Mouse (Mus musculus) testis, adult 2 months (tissue): ENCODE measurements around the gene Suco.

Source experiments
- CTCF ChIP-seq: fragments of 200-500 bp; IDR thresholded peaks from 2 replicates; pipeline ENCODE4 v1.5.1; 2012; ENCODE audit warnings: low read depth, mild to moderate bottlenecking, inconsistent platforms, low read length, moderate library complexity; ENCODE audit not compliant: control insufficient read depth, insufficient read depth, insufficient replicate concordance
- POLR2A ChIP-seq: fragments of 200-500 bp; IDR thresholded peaks from 2 replicates; pipeline ENCODE4 v1.6.1; 2012; ENCODE audit warnings: low read depth, mild to moderate bottlenecking, inconsistent platforms, low read length, moderate library complexity; ENCODE audit not compliant: control insufficient read depth

GRCm38 (mm10) chr1:161924321-161924720, 47.8 kb upstream of the Suco start:
- no peak for TF ChIP-seq CTCF
- TF ChIP-seq POLR2A = no peak
